Mouse (Mus musculus): ENCODE measurements around the gene Arsb.

GRCm38 (mm10) chr13:93773704-93774315, 2.4 kb downstream of the Arsb start:
- TF ChIP-seq CTCF (IDR thresholded peaks at IDR 0.05; ENCODE audit: low read depth) (no peak), EP300 (optimal IDR thresholded peaks at IDR 0.05) (no peak)

Measured in stomach, postnatal 0 days (tissue).